Mouse (Mus musculus): ENCODE measurements around the gene Slc9a7. TPM values are rescaled to one million over a fixed set of nuclear protein-coding genes. Genes with fewer than 3 reads are reported as not detected.

Slc9a7 gene
- polyA plus RNA-seq (2015; fragmentation: Nextera tagmentation; extraction: Ambion mirVana): 5.5 and 6.6 TPM in 2 replicates

- Histone ChIP-seq H3K9me3 (ENCODE audit: control insufficient read depth, low read length) (no peaks in the 10 kb centered on the region), H3K4me1 (replicated peaks; ENCODE audit: control insufficient read depth, insufficient read depth, low read length) (no peaks in the 10 kb centered on the region), H3K4me3 (replicated peaks; ENCODE audit: low read length) (peak within 1 kb of the TSS; percentile 62), H3K27ac (ENCODE audit: low read length) (no peak within 1 kb of the TSS; the same call in 1 of the 2 replicates), H3K9ac (replicated peaks; ENCODE audit: low read depth, low read length) (peak within 1 kb of the TSS; percentile 67), H3K4me2 (ENCODE audit: low read length) (peak within 1 kb of the TSS; percentile 60), H3K36me3 (ENCODE audit: control insufficient read depth, insufficient read depth) (no peaks in the 10 kb centered on the region), H3K27me3 (replicated peaks; ENCODE audit: control insufficient read depth, insufficient read depth, low read length) (no peaks in the 10 kb centered on the region)
- ATAC-seq: peak; percentile 91
- WGBS: 20% methylated on average over 43 of the region's 65 CpGs
Measured at GRCm38 (mm10) chrX:20291282-20292039, at the start of gene Slc9a7. Slc9a7 (minus strand) TSS chrX:20291807.

GRCm38 (mm10) chrX:20335722-20336121 is 44.1 kb upstream of the Slc9a7 start:
- Histone ChIP-seq H3K4me1 (replicated peaks; ENCODE audit: control insufficient read depth, insufficient read depth, low read length) (no peaks in the 10 kb centered on the region), H3K9ac (replicated peaks; ENCODE audit: low read depth, low read length) (no peak overlapping the region)
- ATAC-seq: no peak

GRCm38 (mm10) chrX:20332756-20333155 is 41.1 kb upstream of the Slc9a7 start:
- no peaks in the 10 kb centered on the region for H3K36me3 ChIP-seq (ENCODE audit: control insufficient read depth, insufficient read depth)
- no peak overlapping the region for H3K4me2 ChIP-seq (ENCODE audit: low read length)
- no peaks in the 10 kb centered on the region for H3K9me3 ChIP-seq (ENCODE audit: control insufficient read depth, low read length)
- peak; percentile 86 for ATAC-seq
- H3K4me1 ChIP-seq (replicated peaks; ENCODE audit: control insufficient read depth, insufficient read depth, low read length): no peaks in the 10 kb centered on the region
- no peaks in the 10 kb centered on the region for H3K27me3 ChIP-seq (replicated peaks; ENCODE audit: control insufficient read depth, insufficient read depth, low read length)
- WGBS: 57% methylated on average over 1 of the region's 1 CpGs
- no peak overlapping the region for H3K4me3 ChIP-seq (replicated peaks; ENCODE audit: low read length)
- H3K9ac ChIP-seq (replicated peaks; ENCODE audit: low read depth, low read length): no peak overlapping the region
- no peak overlapping the region for H3K27ac ChIP-seq (ENCODE audit: low read length)

More at GRCm38 (mm10) chrX:20335722-20336121, 44.1 kb upstream of the Slc9a7 start:
- Histone ChIP-seq H3K36me3 (ENCODE audit: control insufficient read depth, insufficient read depth) (no peaks in the 10 kb centered on the region), H3K4me2 (ENCODE audit: low read length) (no peak overlapping the region), H3K27me3 (replicated peaks; ENCODE audit: control insufficient read depth, insufficient read depth, low read length) (no peaks in the 10 kb centered on the region), H3K9me3 (ENCODE audit: control insufficient read depth, low read length) (no peaks in the 10 kb centered on the region), H3K4me3 (replicated peaks; ENCODE audit: low read length) (no peak overlapping the region), H3K27ac (ENCODE audit: low read length) (no peak overlapping the region)
- 23% methylated on average over 2 of the region's 2 CpGs for WGBS

GRCm38 (mm10) chrX:20307215-20307614 is 15.6 kb upstream of the Slc9a7 start:
- no peak overlapping the region for H3K4me2 ChIP-seq (ENCODE audit: low read length)
- no peaks in the 10 kb centered on the region for H3K27me3 ChIP-seq (replicated peaks; ENCODE audit: control insufficient read depth, insufficient read depth, low read length)
- no peak for ATAC-seq
- H3K27ac ChIP-seq (ENCODE audit: low read length): no peak overlapping the region
- WGBS: 25% methylated on average over 3 of the region's 3 CpGs
- H3K4me1 ChIP-seq (replicated peaks; ENCODE audit: control insufficient read depth, insufficient read depth, low read length): no peaks in the 10 kb centered on the region
- H3K36me3 ChIP-seq (ENCODE audit: control insufficient read depth, insufficient read depth): no peaks in the 10 kb centered on the region
- no peak overlapping the region for H3K4me3 ChIP-seq (replicated peaks; ENCODE audit: low read length)
- H3K9me3 ChIP-seq (ENCODE audit: control insufficient read depth, low read length): no peaks in the 10 kb centered on the region
- H3K9ac ChIP-seq (replicated peaks; ENCODE audit: low read depth, low read length): no peak overlapping the region

- Histone ChIP-seq H3K27me3 (replicated peaks; ENCODE audit: control insufficient read depth, insufficient read depth, low read length) (no peaks in the 10 kb centered on the region), H3K9me3 (ENCODE audit: control insufficient read depth, low read length) (no peaks in the 10 kb centered on the region), H3K36me3 (ENCODE audit: control insufficient read depth, insufficient read depth) (no peaks in the 10 kb centered on the region), H3K4me1 (replicated peaks; ENCODE audit: control insufficient read depth, insufficient read depth, low read length) (no peaks in the 10 kb centered on the region), H3K4me2 (ENCODE audit: low read length) (no peak overlapping the region), H3K27ac (ENCODE audit: low read length) (no peak overlapping the region), H3K9ac (replicated peaks; ENCODE audit: low read depth, low read length) (no peak overlapping the region), H3K4me3 (replicated peaks; ENCODE audit: low read length) (no peak overlapping the region)
- no peak for ATAC-seq
Measured at GRCm38 (mm10) chrX:20305941-20306340, 14.3 kb upstream of the Slc9a7 start.

GRCm38 (mm10) chrX:20303280-20303679 is 11.7 kb upstream of the Slc9a7 start:
- Histone ChIP-seq H3K4me3 (replicated peaks; ENCODE audit: low read length) (no peak overlapping the region), H3K4me1 (replicated peaks; ENCODE audit: control insufficient read depth, insufficient read depth, low read length) (no peaks in the 10 kb centered on the region), H3K36me3 (ENCODE audit: control insufficient read depth, insufficient read depth) (no peaks in the 10 kb centered on the region), H3K27ac (ENCODE audit: low read length) (no peak overlapping the region), H3K9ac (replicated peaks; ENCODE audit: low read depth, low read length) (no peak overlapping the region), H3K4me2 (ENCODE audit: low read length) (no peak overlapping the region), H3K27me3 (replicated peaks; ENCODE audit: control insufficient read depth, insufficient read depth, low read length) (no peaks in the 10 kb centered on the region), H3K9me3 (ENCODE audit: control insufficient read depth, low read length) (no peaks in the 10 kb centered on the region)
- no peak for ATAC-seq

- Histone ChIP-seq H3K4me2 (ENCODE audit: low read length) (peak overlapping the region; percentile 60), H3K9ac (replicated peaks; ENCODE audit: low read depth, low read length) (peak overlapping the region; percentile 67), H3K27ac (ENCODE audit: low read length) (no peak overlapping the region), H3K4me3 (replicated peaks; ENCODE audit: low read length) (peak overlapping the region; percentile 62), H3K36me3 (ENCODE audit: control insufficient read depth, insufficient read depth) (no peaks in the 10 kb centered on the region), H3K27me3 (replicated peaks; ENCODE audit: control insufficient read depth, insufficient read depth, low read length) (no peaks in the 10 kb centered on the region), H3K4me1 (replicated peaks; ENCODE audit: control insufficient read depth, insufficient read depth, low read length) (no peaks in the 10 kb centered on the region), H3K9me3 (ENCODE audit: control insufficient read depth, low read length) (no peaks in the 10 kb centered on the region)
- no peak for ATAC-seq
- WGBS: 34% methylated on average over 11 of the region's 11 CpGs
Measured at GRCm38 (mm10) chrX:20292040-20292417, 422 bp upstream of the Slc9a7 start.

GRCm38 (mm10) chrX:20290715-20291114 is 892 bp downstream of the Slc9a7 start:
- Histone ChIP-seq H3K4me3 (replicated peaks; ENCODE audit: low read length) (peak overlapping the region; percentile 62), H3K27ac (ENCODE audit: low read length) (no peak overlapping the region), H3K9ac (replicated peaks; ENCODE audit: low read depth, low read length) (no peak overlapping the region), H3K27me3 (replicated peaks; ENCODE audit: control insufficient read depth, insufficient read depth, low read length) (no peaks in the 10 kb centered on the region), H3K36me3 (ENCODE audit: control insufficient read depth, insufficient read depth) (no peaks in the 10 kb centered on the region), H3K9me3 (ENCODE audit: control insufficient read depth, low read length) (no peaks in the 10 kb centered on the region), H3K4me2 (ENCODE audit: low read length) (peak overlapping the region; percentile 60), H3K4me1 (replicated peaks; ENCODE audit: control insufficient read depth, insufficient read depth, low read length) (no peaks in the 10 kb centered on the region)
- no peak for ATAC-seq
- 29% methylated on average over 5 of the region's 5 CpGs for WGBS

- no peaks in the 10 kb centered on the region for H3K4me1 ChIP-seq (replicated peaks; ENCODE audit: control insufficient read depth, insufficient read depth, low read length)
- no peak for ATAC-seq
- H3K4me3 ChIP-seq (replicated peaks; ENCODE audit: low read length): no peak overlapping the region
- H3K9me3 ChIP-seq (ENCODE audit: control insufficient read depth, low read length): no peaks in the 10 kb centered on the region
- 91% methylated on average over 3 of the region's 3 CpGs for WGBS
- H3K27ac ChIP-seq (ENCODE audit: low read length): no peak overlapping the region
- H3K27me3 ChIP-seq (replicated peaks; ENCODE audit: control insufficient read depth, insufficient read depth, low read length): no peaks in the 10 kb centered on the region
- H3K36me3 ChIP-seq (ENCODE audit: control insufficient read depth, insufficient read depth): no peaks in the 10 kb centered on the region
- no peak overlapping the region for H3K9ac ChIP-seq (replicated peaks; ENCODE audit: low read depth, low read length)
- H3K4me2 ChIP-seq (ENCODE audit: low read length): no peak overlapping the region
Measured at GRCm38 (mm10) chrX:20288674-20289073, 2.9 kb downstream of the Slc9a7 start.
